Mouse (Mus musculus) cerebellum, postnatal 36 days (tissue): ENCODE results near the gene Osbpl6.

Experiments used
- DNase-seq, 2 experiments: peaks; one replicate each; pipeline ENCODE4 v3.0.0; 2021 to 2022; ENCODE audit warnings: mixed read lengths in 2 of 2

The Osbpl6 gene

DNA sequence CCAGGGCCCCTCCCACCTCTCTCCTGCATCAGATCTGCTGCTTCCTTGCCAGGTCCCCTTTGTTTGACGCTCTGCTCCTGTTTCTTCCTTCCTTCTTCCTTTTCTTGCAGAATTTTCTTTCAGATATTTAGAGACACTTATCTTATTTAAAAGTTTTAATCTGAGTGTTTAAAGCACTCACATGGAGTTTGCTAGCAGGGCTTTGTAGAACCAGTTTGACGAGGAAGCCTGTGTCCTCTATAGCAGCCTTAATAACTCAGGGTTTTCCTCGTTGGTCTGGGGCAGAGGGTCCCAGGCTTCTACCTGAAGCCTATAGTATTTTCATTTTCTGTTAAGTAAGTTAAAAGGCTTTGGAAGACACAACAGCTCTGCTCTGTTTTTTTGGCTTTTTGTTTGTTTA is 20.5 kb downstream of the Osbpl6 start:
- no peak for DNase-seq

- no peak for DNase-seq
These were observed 23.0 kb downstream of the Osbpl6 start for GRCm38 (mm10) chr2:76429318-76429717.

- no peak for DNase-seq
These were observed 23.5 kb downstream of the Osbpl6 start for GRCm38 (mm10) chr2:76429855-76430254.

DNA sequence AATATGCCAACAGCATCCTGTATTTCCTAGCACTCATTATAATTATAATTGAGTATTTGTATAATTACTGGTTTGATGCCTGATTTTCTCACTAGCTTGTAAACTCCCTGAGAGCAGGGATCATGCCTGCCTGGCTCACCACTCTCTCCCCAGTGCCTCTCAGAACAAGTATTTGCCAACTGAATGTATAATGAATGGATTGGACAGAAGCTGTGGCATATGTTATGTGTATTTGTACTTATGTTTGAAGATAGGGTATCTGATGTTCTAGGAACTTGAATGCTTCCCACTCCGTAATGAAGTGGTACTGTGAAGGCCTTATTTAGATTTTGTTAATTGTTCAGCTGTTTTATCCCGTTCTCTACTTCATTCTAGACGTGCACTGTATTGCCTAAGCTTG is 24.2 kb downstream of the Osbpl6 start:
- no peak for DNase-seq

DNA sequence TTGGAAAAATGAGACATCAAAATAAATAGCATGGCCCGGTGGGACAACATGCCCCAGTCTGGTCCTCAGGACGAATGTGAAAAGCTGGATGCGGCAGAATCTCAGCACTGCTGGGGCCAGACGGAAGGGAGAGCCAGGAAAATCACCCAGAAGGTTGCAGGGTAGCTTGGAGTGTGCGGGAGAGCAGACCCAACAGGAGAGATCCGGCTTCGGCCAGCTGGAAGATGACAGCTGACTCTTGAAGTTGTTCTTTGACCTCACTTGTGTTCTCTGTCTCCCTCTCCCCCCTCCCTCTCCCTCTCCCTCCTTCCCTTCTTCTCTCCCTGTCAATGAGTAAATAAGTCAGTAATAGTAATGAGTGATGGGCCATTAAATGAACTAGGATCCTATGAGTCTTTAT is 27.9 kb downstream of the Osbpl6 start:
- no peak for DNase-seq

GRCm38 (mm10) chr2:76435667-76436239 is 29.4 kb downstream of the Osbpl6 start:
- no peak for DNase-seq

DNA sequence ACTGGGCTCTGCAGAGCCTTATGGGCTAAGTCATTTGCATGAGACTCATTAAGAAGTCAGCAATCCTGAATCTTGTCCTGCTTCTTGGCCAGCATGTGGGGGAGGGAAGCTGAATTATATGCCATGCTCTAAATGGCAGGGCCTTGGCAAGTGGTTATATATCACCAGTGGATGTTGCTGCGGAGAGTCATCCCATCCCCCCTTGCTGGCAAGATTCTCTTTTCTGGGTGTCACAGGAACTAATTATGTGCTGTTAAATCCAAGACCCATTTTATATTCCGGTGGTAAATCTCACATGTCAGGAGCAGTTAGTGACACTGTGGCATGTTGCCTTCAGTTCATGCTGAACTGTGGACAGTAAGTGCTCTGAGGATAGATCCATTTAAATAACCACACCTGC is 31.1 kb downstream of the Osbpl6 start:
- no peak for DNase-seq

DNA sequence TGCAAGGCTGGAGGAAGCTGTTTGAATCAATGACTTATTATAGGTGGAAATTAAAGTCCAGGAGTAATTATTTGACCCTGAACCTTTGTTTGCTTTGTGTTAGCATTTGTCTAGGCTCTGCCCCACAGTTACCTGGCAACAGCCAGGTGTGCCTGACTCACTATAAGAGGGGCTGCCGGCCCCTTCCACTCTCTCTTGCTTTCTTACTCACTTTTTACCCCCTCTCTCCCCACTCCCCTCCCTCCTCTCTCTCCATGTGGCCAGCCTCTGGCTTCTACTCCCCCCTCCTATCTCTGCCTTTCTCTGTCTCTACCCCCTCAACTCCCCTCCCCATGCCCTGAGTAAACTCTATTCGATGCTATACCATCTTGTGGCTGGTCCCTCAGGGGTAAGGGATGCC is 33.2 kb downstream of the Osbpl6 start:
- no peak for DNase-seq

- no peak for DNase-seq
These were observed 35.8 kb downstream of the Osbpl6 start for GRCm38 (mm10) chr2:76442086-76442485.

GRCm38 (mm10) chr2:76449836-76450355 is 43.6 kb downstream of the Osbpl6 start:
- no peak for DNase-seq

DNA sequence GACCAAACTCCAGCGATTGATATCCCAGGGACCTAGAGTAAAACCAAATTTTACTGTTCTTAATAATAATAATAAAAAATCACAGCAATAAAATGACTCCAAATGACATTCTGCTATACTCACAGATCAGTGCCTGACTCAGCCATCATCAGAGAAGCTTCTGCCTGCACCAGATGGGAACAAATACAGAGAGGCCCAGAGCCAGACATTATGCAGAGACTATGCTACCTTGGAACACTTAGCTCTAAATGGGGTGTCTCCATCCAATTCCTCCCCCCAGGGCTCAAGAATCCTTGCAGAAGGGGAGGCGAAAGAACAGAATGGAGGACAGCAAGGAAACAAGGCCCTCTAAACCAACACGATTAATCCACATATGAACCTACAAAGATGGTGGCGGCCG is 60.4 kb downstream of the Osbpl6 start:
- DNase-seq: no peak

DNA sequence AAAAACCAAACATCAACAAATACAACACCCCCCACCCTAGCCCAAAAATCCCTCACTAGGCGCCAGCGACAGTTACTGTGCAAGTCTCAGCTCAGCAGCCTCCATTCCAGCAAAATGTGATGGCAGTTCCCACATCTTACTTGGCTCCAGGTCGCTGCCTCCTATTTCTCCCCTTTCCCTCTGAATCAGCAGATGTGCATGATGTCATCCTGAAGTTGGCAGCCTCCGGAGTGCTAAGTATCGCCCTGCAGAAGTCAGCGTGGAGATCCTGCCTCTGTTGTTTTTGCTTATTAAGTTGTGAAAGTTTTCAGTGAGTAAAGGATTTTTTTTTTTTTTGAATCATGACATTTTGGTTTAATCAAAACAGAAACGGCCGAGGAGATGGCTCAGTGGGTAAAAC is 61.9 kb downstream of the Osbpl6 start:
- no peak for DNase-seq

- DNase-seq: no peak
These were observed 62.9 kb downstream of the Osbpl6 start for GRCm38 (mm10) chr2:76469091-76469750.

- no peak for DNase-seq
These were observed 63.4 kb downstream of the Osbpl6 start for GRCm38 (mm10) chr2:76469751-76470099.

DNA sequence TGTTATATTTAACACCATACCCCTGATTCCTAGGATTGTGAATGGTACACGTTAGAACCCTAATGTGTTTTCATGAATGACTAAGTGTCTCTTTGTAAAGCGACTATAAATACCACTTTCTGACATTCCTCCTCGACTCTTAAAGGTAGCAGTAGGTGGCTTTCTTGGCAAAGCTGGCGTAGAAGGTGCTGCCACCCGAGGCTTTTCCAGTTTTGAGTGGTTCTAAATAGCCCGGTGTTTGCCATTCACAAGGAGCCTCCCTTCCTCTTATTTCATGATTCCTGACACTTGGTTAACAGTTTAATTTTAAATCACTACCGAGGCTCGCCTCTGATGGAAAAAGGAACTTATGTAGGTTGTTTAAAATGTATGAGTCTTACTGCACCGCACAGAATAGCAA is 64.1 kb downstream of the Osbpl6 start:
- DNase-seq: no peak

- DNase-seq: no peak
These were observed 69.5 kb downstream of the Osbpl6 start for GRCm38 (mm10) chr2:76475788-76476187.

GRCm38 (mm10) chr2:76488764-76489163 is 82.5 kb downstream of the Osbpl6 start:
- no peak for DNase-seq

DNA sequence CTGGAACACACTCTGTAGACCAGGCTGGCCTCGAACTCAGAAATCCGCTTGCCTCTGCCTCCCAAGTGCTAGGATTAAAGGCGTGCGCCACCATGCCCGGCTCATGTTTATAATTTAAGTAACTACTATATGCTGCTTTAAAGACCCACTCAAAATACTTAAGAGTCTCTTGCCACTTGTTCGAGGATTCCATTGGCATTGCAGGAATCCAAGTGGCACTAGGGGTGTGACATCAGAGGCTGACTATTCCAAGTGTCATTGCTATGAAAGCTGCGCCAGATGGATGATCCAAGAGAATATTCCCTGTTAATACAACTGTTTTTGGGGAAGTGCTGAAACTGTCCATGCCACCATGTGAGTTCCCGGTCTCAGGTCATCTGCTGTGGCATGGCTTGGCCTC is 83.9 kb downstream of the Osbpl6 start:
- DNase-seq: no peak

- no peak for DNase-seq
These were observed 85.1 kb downstream of the Osbpl6 start for GRCm38 (mm10) chr2:76491371-76491770.

DNA sequence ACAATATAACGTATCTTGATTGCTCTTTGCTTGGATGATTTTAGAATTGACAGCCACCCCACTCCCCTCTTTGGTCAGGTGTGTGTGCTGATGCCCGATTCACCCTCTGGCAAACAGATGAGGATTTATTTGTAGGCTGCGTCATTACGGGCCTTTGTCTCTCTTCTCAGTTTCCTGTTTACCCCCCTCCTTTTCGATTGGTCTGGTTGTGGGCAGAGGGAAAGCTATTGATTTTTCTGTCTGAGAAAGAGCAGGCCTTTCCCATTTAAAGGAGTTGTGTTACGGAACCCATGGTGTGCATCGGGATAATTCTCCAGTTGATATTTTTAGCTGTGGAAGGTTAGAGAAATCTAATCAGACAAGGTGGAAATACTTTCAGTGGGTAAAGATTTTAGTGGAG is 85.9 kb downstream of the Osbpl6 start:
- no peak for DNase-seq

DNA sequence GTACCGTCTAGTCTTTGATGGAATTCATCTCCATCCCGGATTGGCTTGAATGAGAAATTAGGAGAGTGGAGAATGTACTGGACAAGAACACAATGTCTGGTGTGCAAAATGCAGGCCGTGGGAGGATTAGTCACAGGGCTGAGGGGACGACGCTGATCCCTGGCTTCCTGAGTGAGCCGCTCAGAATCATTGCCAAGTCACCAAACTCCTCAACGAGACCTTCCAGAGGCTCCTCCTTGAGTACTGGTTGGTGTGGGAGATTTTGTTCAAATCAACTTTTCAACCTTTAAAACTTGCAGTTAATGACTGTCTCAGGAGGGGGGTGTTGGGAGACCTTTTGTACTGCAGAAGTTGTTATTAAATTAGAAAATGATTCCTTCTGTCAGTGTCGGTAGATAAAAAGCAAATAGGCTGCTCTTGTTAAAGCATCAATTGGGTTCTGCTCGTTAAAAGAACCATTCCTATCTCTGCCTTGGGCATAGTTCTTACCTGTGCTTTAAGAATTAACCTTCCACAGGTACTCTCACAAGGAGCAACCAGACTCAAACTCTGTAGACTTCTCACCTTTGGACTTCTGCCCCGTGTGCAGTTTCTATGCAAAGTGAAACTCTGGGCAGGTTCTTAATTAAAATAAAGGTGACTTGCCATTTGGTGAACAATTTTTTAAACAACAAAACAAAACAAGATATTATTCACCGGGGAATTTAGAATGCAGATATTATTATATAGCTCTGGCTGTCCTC is 89.9 kb downstream of the Osbpl6 start:
- no peak for DNase-seq

DNA sequence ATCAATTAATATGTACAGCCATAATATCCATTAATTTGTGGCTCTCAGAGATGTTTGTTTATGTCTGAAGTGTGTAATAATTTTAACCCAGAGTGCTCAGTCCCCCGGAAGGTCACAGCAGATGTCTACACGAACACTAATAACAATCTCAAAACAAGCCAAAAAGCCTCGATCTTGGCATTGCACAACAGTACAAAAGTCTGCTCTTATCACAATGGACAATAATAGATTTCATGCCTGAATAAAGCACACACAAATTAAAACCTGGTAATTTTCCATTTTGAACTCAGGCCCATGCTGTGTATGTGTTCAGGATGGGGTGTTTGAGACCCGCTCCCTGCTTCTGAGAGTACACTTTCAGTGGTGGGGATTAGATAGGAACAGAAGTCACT is 90.4 kb downstream of the Osbpl6 start:
- no peak for DNase-seq

GRCm38 (mm10) chr2:76498891-76499290 is 92.6 kb downstream of the Osbpl6 start:
- DNase-seq: no peak

DNA sequence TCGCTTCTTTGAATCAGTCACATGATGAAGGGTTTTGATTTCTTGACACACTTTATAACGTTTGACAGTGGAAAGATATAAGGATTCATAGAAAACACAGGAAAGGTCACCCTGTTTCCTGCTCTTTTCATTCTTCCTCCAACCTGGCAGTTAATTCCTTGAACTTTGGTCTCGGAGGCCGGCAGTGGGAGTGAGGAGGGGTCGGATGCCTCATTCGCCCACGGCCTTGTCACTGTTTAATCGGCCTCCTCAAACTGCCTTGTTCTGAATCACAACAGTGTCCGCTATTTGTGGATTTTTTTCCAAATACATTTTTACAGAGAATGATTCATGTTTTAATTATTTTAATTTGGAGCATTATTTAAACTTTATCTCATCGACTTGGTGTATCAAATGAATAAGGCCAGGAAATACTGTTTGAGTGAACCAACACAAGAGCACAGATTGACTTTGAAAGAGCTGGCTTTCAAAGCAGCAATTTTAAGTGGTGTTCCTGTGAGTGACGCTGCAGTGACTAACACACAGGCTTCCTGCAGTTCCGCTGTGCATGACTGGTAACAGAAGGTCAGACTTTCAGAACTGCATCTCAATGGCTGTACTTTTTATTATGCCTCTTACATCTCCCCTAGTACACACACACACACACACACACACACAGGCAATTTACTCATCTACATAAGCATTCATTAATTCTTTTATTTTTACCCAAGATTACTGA is 98.0 kb downstream of the Osbpl6 start:
- no peak for DNase-seq
